Mouse (Mus musculus) left cerebral cortex, postnatal 25 days (tissue): ENCODE measurements around the gene Ptger4. TPM values are rescaled to one million over a fixed set of nuclear protein-coding genes. Genes with fewer than 3 reads are reported as not detected.
"Not testable (repeated sequence)": the region's sequence is repeated elsewhere in the genome, so short reads cannot be mapped to it uniquely, and the experiment has no call there.

Source experiments
- DNase-seq, 2 experiments: peaks; one replicate each; pipeline ENCODE4 v3.0.0; 2022; ENCODE audit warnings: low spot score in 2 of 2, mixed read lengths in 1 of 2
- intact Hi-C: fragments of 180-260 bp; cut with DNase I; formaldehyde crosslinking; loops from one replicate; pipeline ENCODE4 v1.15.1; 2025
- total RNA-seq, 2 experiments: library from RNA; stranded (reverse); gene quantifications; 2 replicates each; pipeline ENCODE4 v1.2.3; 2021

The Ptger4 gene
- total RNA-seq, 2 experiments from 2014 or later: 1.1 to 1.5 TPM

DNA sequence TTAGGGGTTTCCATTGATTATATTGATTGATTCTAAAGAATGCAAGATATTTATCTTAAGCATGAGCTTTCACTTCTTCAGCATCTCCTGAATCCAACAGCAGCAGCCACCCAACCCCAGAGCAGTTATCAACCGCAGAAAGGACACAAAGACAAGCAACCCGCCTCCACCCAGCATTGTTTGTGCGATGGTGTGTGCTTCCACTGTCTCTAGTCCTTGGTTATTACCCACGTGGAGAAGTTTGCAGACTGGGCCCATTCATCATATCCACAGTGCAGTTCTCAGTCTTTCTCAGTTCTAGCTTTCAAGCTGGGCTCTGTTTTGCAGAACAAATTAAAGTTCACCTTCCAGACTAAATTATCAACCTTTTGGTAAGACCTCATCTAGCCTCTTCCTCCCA lies 4.6 kb downstream of the Ptger4 start:
- DNase-seq: no peak
- intact Hi-C loops: no loop called here

DNA sequence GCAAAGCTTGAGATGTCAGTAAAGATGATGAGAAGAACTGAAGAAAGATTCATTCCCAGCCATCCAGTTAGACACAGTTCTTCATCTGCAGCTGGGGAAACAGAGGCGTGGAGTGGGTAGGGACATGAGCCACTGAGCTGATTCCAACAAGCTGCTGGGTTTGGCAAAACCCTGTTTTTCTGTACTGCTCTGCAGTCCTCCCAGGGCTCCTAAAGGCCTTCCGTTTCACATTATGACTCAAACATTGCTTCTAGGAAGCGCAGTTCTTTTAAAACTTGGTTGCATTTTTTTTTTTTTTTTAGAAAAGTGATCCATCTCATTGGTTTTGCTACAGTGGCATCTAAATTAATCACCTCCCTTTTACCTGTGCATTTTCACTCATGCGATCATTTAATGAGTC lies 5.4 kb downstream of the Ptger4 start:
- DNase-seq: no peak
- intact Hi-C loops: no loop called here

DNA sequence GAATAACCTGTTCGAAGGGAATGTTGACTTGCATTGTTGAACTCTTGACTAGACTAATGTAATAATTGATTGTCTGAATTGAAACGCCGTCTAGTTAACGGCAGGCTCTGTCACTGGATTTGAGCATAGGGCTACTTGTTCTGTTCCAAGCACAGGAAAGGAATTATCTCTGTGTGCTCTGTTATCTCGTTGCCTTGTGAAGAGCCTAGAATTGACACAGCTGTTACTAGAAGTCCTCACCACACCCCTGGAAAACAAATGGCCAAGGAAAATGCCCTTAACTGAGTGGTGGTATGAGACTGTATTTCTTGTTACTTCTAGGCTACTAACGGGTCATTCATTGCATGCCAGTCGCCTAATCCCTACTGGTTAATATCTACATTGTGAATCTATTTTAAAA lies 5.9 kb downstream of the Ptger4 start:
- intact Hi-C loops: no loop called here
- DNase-seq: no peak

DNA sequence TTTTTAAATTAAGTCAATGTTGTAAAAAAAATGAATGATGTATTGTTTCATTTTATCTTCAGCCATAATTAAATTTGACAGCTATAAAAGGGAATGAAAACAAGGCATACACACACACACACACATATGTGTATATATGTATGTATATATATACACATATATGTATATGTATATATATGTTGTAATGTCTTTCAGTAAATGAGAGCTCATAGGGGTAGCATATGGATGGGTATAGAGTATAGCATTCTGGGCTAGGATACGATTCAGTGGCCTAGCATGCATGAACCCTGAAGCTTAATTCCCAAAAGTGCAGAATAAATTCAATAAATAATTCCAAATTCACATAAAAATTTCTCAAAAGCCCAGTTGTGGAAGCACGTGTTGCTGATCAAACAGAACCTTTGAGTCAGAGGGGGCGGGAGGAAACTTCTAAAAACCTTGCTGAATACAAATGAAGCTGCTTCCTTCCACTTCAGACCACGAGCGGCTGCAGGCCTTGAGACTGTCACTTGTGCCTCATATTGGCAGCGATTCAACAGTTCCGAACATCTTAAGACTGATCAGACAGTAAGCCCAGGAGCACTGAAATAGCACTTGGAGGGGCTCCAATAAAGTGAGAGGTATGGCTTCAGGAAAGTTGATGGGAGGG lies 6.9 kb downstream of the Ptger4 start:
- no peak for DNase-seq
- intact Hi-C loops: loop anchor here (2.0 kb wide), 1 partner anchor 972 kb away; no protein-coding TSS in a partner anchor

DNA sequence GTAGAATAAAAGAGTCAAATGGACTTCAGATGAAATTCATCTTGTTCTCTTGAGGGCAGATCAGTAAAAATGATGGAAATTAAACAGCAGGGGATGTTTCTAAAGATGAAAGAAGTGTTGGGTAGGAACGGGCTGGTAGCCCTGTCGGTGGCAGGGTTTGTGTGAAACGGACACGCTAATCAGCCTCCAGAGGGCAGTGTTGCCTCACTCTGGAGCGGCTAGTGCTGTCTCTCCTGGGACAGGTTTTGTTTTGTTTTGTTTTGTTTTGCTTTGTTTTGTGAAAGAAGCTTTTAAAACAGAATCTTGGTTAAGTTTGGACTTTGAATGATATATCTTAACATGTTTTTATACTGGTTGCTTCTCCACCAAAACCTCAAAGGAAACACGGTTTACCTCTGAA lies 7.4 kb downstream of the Ptger4 start:
- DNase-seq: peak; percentile 78 to 80

DNA sequence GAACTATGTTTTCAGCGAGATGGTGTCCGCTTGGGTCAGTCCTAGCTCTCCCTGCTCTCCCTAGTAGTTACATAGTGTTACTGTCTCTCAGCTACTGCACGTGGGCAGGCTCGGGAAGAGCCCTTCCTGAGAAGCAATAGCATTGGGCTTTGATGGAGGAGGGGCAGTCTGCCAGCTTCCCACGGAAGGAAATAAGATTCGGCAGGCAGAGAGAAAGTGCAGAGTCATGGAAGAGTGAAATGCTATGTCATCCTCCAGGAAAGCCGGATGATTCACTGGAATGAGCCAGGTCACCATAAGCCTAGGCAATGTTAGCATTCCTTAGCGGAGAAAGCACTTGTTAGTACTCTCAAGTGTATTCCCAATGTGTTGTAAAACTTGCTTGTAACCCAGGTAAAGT lies 8.5 kb downstream of the Ptger4 start:
- intact Hi-C loops: no loop called here
- DNase-seq: peak; percentile 66 to 75

More for the DNA sequence above, 7.4 kb downstream of the Ptger4 start:
- intact Hi-C loops: loop anchor here (1.0 to 2.0 kb wide), 3 partner anchors 679 to 972 kb away; no protein-coding TSS in a partner anchor

DNA sequence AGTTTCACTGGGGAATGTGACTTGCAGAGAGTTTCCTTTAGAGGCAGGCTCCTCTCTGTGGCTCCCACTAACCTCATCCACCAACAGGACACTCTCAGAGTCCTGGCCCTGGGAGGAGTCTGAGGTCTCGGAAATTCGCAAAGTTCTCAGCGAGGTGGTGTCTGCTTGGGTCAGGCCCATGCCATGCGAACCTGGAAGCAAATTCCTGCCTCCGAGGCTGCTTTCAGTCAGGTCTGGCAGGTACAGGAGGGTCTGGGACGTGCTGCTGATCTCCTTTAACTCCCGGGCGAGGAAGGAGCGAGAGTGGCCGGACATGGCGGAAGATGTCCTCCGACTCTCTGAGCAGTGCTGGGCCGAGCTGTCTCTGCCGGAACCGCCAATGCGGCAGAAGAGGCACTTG lies 9.3 kb downstream of the Ptger4 start:
- intact Hi-C loops: no loop called here
- no peak for DNase-seq

DNA sequence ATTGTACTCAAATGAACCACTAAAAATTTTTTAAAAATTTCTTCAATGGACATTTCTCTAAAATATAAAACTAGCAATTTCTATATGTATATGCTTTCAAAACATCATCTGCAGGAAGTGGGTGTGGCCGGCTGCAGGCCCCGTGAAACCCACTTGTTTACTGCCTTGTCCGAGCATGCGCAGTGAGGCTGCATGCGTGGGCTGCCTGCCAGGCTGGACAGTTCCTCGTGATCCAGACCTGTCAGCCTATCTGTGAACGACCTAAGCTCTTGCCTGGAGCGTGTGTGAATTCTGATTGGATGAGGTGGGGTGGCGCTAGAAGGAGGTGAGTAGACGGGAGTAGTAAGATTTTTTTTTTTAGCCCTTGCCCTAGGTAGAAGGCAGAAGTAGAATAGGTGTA lies 13.2 kb downstream of the Ptger4 start:
- intact Hi-C loops, DNase-seq: not testable (repeated sequence)

DNA sequence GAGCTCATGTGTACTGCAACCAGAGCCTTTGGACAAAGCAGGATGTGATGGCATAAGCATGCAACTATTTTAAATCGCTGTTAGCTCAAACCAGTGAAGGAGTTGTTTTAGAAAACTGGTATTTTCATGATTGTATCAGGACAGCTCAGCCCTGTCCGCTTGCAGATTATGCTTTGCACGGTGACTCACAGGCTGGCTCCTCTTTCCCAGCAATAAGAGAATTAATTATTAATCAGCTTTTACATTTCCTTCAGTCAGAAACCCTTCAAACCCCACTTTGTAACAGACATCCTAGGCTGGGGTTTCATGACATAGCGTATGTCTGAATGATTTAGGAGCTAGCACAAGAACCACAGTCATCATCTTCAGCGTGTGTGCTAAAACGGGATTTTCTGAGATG lies 23.5 kb downstream of the Ptger4 start:
- no peak for DNase-seq
- intact Hi-C loops: no loop called here

DNA sequence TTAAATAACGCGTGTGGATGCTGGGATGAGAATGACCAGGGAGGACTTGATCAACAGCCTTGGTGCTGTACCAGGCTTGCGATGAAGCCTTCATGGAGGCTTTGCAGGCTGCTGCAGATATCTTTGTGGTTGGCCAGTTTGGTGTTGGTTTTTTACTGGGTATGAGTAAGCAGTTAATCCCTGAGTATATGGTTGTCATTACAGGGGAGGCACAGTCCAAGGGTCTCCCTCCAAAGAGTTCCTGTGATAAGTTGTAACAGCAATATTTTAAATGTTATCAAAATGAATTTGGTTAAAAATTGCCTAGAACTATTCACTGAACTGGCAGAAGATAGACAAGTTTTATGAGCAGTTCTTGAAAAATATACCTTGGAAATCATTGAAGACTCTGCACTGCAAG lies 34.9 kb downstream of the Ptger4 start:
- intact Hi-C loops: no loop called here
- DNase-seq: no peak

DNA sequence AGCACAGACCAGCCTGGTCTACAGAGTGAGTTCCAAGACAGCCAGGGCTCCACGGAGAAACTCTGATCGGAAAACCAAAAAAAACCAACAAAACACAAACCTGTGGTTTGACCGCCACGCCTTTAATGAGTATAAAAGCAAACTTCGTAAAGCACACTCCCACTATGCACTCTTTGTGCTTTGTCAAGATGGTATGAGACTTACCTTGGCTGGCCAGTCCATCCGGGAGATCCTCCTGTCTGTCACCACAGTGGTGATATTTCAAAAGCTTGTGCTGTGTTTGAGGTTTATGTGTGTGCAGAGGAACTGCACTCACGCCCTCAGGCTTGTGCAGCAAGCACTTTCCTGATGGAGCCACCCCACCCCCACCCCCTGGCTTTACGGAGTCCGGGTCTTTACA lies 38.8 kb downstream of the Ptger4 start:
- DNase-seq: no peak
- intact Hi-C loops: no loop called here

DNA sequence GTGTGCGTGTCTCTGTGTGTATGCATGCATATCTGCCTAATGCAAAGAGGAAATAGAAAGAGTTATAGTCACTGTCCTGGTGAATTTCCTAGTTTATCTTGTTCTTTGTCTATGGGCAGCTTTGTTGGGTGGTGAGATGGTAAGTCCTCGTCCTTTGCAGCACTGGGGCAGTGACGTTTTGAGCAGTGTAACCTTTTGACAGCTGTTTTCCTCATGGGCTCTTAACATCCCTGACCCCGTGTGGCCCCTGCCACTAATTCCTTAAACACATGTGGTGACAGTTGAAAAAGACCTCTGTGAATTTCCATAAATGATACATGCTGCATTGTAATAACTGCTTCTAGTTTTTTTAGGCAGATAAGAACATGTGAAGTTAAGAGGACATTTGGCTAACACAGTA lies 47.3 kb downstream of the Ptger4 start:
- intact Hi-C loops: no loop called here
- DNase-seq: no peak

DNA sequence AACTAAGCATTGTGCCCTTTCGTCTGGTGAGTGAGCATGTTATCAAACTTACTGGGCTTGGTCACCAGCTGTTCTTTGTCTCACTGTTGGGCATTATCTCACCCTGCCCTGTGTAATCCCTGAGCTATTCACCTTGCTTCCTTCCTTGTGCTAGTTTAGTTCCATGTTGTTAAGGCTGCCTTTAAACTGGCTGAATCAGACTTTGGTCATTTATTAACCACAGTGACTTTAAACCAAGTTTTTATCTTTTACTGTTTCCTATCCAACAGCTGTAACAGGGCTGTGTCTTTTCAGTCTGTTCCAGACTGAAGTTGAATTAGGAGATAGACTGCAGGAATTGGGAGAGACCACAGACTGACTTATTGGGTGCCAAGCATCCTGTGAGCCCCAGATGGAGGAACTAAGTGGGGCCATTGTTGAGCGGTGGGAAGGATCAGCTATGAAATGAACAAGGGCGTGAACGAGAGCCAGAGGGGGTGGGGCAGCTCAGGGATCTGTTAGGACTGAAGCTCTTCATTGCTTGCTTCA lies 47.9 kb downstream of the Ptger4 start:
- intact Hi-C loops: loop anchor here (2.0 kb wide), 1 partner anchor 885 kb away; no protein-coding TSS in a partner anchor
- DNase-seq: no peak

DNA sequence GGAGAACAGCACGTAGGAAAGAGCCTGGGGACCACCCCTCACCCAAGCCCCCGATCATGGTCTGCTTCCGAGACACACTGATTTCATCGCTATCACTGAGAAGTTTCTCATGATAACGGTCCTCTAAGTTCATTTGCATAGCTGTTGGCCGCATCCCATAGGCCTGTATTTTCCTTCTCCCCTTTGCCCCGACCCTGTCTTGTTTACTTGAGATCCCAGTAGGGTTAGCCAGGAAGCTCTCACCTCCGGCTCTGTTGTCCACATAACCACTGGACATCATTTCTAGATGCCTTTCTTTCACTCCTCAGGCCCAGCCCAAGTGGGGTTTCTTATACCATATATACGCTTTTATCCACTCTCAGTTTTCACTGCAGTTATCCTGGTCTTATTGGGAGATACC lies 49.1 kb downstream of the Ptger4 start:
- intact Hi-C loops: loop anchor here (2.0 kb wide), 1 partner anchor 886 kb away; no protein-coding TSS in a partner anchor
- no peak for DNase-seq

DNA sequence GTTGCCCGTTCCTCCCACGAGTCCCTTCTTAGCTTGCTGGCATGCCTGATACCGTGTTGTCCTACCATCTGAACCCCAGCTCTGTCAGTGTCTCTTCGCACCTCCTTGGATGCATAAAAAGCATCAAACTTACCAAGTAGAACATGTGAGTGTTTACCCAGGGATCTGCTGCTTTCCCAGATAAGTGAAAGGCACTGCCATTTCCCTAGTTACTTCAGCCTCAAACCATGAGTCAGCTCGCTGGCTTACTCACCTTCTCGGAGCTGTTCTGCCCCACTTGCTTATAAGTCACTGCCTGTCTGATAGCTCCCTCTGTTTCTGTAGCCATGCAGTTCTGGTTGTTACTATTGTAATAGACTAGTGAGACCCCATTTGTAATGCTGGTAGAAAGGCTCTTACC lies 49.5 kb downstream of the Ptger4 start:
- peak in 1 of 2 experiments; percentile 39 for DNase-seq
- intact Hi-C loops: loop anchor here (2.0 kb wide), 1 partner anchor 886 kb away; no protein-coding TSS in a partner anchor

DNA sequence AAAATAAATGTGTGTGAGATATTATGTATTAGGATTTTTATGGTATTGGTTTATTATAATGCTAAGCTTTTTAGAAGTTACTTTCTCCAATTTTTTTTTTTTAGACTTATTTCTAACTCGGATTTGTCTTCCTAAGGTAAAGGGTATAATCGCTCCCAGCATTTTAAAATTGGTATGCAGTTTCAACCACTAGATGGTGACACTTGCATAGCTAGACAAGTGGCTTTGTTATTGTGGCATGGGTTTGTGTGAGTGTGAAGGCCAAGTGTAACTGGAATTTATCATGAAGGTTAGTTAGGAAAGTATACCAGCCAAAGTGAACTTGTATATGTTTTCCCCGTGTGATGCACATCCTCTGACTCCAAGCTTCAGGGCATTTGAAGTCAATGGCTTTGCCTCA lies 50.2 kb downstream of the Ptger4 start:
- DNase-seq: peak in 1 of 2 experiments; percentile 49
- intact Hi-C loops: loop anchor here (2.0 kb wide), 1 partner anchor 887 kb away; no protein-coding TSS in a partner anchor

DNA sequence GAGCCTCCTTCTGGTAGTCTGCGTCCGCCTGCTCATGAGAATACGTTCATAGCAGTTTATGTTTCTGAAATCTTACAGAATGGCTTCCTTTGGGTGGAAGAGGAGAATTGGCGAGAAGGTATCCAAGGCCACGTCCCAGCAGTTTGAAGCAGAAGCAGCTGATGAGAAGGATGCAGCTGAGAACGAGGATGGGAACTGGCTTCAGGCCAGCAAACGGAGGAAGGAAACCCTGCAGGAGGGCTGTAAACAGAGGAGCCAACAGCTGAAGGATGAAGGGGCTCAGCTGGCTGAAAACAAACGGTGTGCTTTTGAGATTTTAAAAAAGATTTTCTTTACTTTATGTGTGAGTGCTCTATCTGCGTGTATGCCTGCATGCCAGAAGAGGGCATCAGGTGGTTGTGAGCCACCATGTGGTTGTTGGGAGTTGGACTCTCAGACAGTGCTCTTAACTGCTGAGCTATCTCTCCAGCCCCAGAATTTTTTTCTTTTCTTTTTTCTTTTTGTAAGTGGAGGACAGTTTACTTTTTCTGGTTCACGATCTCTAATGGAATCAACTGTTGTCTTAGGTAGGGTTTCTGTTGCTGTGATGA lies 54.4 kb downstream of the Ptger4 start:
- peak; percentile 17 to 35 for DNase-seq
- intact Hi-C loops: loop anchor here (5.0 kb wide), 1 partner anchor 1018 kb away; no protein-coding TSS in a partner anchor

DNA sequence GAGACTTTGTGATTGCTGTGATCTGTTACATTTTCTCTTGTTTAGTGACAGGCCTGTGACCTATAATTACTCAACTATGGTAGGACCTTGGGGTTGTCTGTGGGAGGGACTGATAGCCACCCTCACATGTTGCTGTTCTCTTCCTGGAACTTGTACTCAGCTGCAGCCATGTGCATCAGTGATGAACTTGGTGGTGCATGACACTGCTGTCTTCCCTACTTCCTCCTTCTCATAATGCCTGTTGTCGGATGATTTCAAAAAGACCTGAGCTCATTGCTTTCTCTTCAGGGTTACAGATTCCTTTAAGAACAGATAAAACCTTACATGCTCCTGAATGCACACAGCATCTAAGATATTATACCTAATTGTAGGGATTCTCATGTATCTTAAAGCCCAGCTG lies 56.0 kb downstream of the Ptger4 start:
- DNase-seq: no peak
- intact Hi-C loops: loop anchor here (5.0 kb wide), 1 partner anchor 1019 kb away; no protein-coding TSS in a partner anchor

DNA sequence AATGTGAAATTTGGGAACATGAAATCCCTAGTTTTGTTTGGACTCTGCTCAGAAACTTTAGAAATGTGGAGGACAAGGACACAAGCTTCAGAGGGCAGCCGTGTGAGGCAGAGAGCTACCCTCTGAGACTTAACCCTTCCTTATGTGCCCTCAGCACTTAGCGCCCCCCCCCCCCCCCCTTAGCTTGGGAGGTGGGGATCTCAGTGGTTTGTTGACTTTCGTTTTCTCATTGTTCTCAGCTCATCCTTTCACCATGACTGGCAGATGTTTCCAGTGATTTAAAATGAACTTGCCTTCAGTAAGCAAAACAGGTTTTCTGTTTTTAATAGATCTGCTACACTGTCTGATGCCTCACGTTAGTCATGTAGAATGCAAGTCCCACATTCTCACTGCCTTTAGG lies 56.9 kb downstream of the Ptger4 start:
- no peak for DNase-seq
- intact Hi-C loops: loop anchor here (5.0 kb wide), 1 partner anchor 1020 kb away; no protein-coding TSS in a partner anchor

DNA sequence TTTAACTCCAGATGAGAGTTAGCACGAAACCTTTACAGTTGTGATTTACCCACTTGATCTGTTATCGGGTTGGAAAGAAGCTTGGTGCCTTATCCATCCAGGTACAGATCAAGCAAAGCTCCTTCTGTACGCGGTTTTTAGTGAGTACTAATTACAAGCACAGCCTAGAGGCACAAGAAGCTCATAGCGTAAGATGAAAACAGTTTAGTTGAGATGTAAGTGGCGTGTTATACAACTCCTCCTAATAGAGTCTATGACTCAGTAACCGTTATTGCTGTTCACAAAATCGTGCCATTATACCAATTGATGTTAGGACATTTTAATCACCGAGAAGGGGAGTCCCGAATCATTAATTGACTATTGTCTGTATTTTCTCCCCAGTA lies 57.7 kb downstream of the Ptger4 start:
- peak; percentile 6 to 22 for DNase-seq
- intact Hi-C loops: loop anchor here (5.0 kb wide), 1 partner anchor 1021 kb away; no protein-coding TSS in a partner anchor
